27 mouse cellular contexts compared by ENCODE assay signal in the genomic region with DNA sequence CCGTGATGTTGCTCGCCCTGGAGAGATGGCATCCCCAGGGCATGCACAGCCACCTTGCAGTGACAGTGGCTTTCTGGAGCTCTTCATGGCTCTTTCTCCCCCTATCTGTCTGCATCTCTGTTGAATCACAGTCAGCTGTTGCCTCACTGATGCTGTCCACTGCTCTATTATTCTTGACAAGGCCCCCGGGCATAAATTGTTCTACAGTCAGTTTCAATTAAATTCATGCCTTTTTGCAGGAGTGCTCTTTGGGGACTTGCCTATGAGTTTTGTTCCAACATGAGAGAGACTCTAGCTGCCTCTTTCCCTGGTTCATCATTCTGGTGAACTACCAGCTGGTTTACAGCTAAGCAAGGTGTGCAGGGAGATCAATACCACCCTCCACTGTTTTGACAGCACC.
DNase-seq lines count a peak whose midpoint lies in the region; ATAC-seq and TF ChIP-seq lines count a peak whose summit lies in the region.
"Had no signal": no experiment of that assay in that cellular context is flagged by ENCODE, and none has a peak within 500 bp of the region (broad histone marks: within the 10 kb centered on the region; RNA-seq: fewer than 3 reads in every experiment).

No protein-coding gene starts in this region.

- 0 out of 2 replicates have a peak, but pooled peaks have one; percentile 24 for ATAC-seq in hindbrain, postnatal 0 days
- no peak for ATAC-seq in hindbrain, embryonic 16.5 days
- ATAC-seq in midbrain, postnatal 0 days (ENCODE audit: low FRiP score) = no peak
- ATAC-seq: activated CD4-positive, CD25-positive, alpha-beta regulatory T cell, adult 4 months; forebrain, embryonic 13.5 days; forebrain, embryonic 16.5 days had no signal

- no peak for TF ChIP-seq CTCF in hindbrain, postnatal 0 days (IDR thresholded peaks at IDR 0.05; ENCODE audit: low read depth)
- TF ChIP-seq CTCF in midbrain, postnatal 0 days (IDR thresholded peaks at IDR 0.05) = no peak
- TF ChIP-seq CTCF in kidney, adult 2 months (conservative IDR thresholded peaks at IDR 0.05; ENCODE audit: insufficient read depth, insufficient read length, low read depth, low read length) = no peak

- H3K36me3 ChIP-seq in hindbrain, postnatal 0 days (ENCODE audit: insufficient read depth, low read length) = no peaks in the 10 kb centered on the region
- H3K36me3 ChIP-seq in hindbrain, embryonic 16.5 days (ENCODE audit: control insufficient read depth, insufficient read depth, low read length) = no peaks in the 10 kb centered on the region
- no peaks in the 10 kb centered on the region for H3K36me3 ChIP-seq in midbrain, postnatal 0 days (ENCODE audit: insufficient read depth, low read length)
- no peaks in the 10 kb centered on the region for H3K36me3 ChIP-seq in midbrain, embryonic 10.5 days
- no peaks in the 10 kb centered on the region for H3K36me3 ChIP-seq in kidney, adult 2 months (ENCODE audit: control insufficient read depth, insufficient read depth, low read length)
- H3K36me3 ChIP-seq: forebrain, embryonic 10.5 days; G1E; heart, embryonic 10.5 days; heart, embryonic 13.5 days had no signal

- no peak for TF ChIP-seq POLR2A in kidney, adult 2 months (IDR thresholded peaks at IDR 0.05; ENCODE audit: low read depth, low read length)

- no peak overlapping the region for H3K9ac ChIP-seq in hindbrain, postnatal 0 days (replicated peaks; ENCODE audit: low read length)
- no peak overlapping the region for H3K9ac ChIP-seq in hindbrain, embryonic 16.5 days (ENCODE audit: low read depth, low read length)
- no peak overlapping the region for H3K9ac ChIP-seq in midbrain, postnatal 0 days (replicated peaks; ENCODE audit: low read length, poor library complexity, severe bottlenecking)
- H3K9ac ChIP-seq: forebrain, embryonic 13.5 days; heart, embryonic 13.5 days; hindbrain, embryonic 14.5 days had no signal

- H3K4me3 ChIP-seq in hindbrain, postnatal 0 days (ENCODE audit: low read length) = no peak overlapping the region
- no peak overlapping the region for H3K4me3 ChIP-seq in hindbrain, embryonic 16.5 days (ENCODE audit: low read length)
- H3K4me3 ChIP-seq in midbrain, postnatal 0 days (ENCODE audit: low read depth, low read length) = no peak overlapping the region
- no peak overlapping the region for H3K4me3 ChIP-seq in midbrain, embryonic 10.5 days
- no peak overlapping the region for H3K4me3 ChIP-seq in kidney, adult 2 months (ENCODE audit: insufficient read depth, low read depth, low read length)
- H3K4me3 ChIP-seq: forebrain, embryonic 10.5 days; forebrain, embryonic 13.5 days; gastrocnemius, adult 2 months; heart, embryonic 10.5 days; heart, embryonic 13.5 days had no signal

- no peaks in the 10 kb centered on the region for H3K9me3 ChIP-seq in hindbrain, postnatal 0 days (ENCODE audit: low read length)
- H3K9me3 ChIP-seq in hindbrain, embryonic 16.5 days (ENCODE audit: control insufficient read depth, low read length) = no peaks in the 10 kb centered on the region
- no peaks in the 10 kb centered on the region for H3K9me3 ChIP-seq in midbrain, postnatal 0 days (ENCODE audit: low read length)
- H3K9me3 ChIP-seq in midbrain, embryonic 10.5 days (replicated peaks) = no peaks in the 10 kb centered on the region
- H3K9me3 ChIP-seq: forebrain, embryonic 10.5 days; forebrain, embryonic 13.5 days; G1E; heart, embryonic 10.5 days; heart, embryonic 13.5 days had no signal

- no peaks in the 10 kb centered on the region for H3K27me3 ChIP-seq in hindbrain, postnatal 0 days (ENCODE audit: insufficient read depth, low read length)
- H3K27me3 ChIP-seq in hindbrain, embryonic 16.5 days (replicated peaks; ENCODE audit: control insufficient read depth, insufficient read depth, low read length) = no peaks in the 10 kb centered on the region
- no peaks in the 10 kb centered on the region for H3K27me3 ChIP-seq in midbrain, postnatal 0 days (ENCODE audit: insufficient read depth, low read length)
- no peaks in the 10 kb centered on the region for H3K27me3 ChIP-seq in midbrain, embryonic 10.5 days (ENCODE audit: low read depth, poor library complexity, severe bottlenecking)
- H3K27me3 ChIP-seq in kidney, adult 2 months (replicated peaks; ENCODE audit: control insufficient read depth, insufficient read depth, low read length) = no peaks in the 10 kb centered on the region
- H3K27me3 ChIP-seq: forebrain, embryonic 13.5 days; heart, embryonic 13.5 days had no signal

- 59% methylated on average over 3 of the region's 3 CpGs for WGBS in hindbrain, postnatal 0 days
- 70% methylated on average over 3 of the region's 3 CpGs for WGBS in hindbrain, embryonic 16.5 days
- 51% methylated on average over 3 of the region's 3 CpGs for WGBS in midbrain, postnatal 0 days
- 78% methylated on average over 3 of the region's 3 CpGs for WGBS in midbrain, embryonic 10.5 days
- WGBS in kidney, adult 2 months = 59% methylated on average over 3 of the region's 3 CpGs

- no peak overlapping the region for H3K4me2 ChIP-seq in hindbrain, postnatal 0 days (ENCODE audit: low read depth, low read length)
- H3K4me2 ChIP-seq in hindbrain, embryonic 16.5 days (ENCODE audit: low read length) = no peak overlapping the region
- no peak overlapping the region for H3K4me2 ChIP-seq in midbrain, postnatal 0 days (ENCODE audit: low read depth, low read length, poor library complexity, severe bottlenecking)
- H3K4me2 ChIP-seq: forebrain, embryonic 13.5 days; heart, embryonic 13.5 days; hindbrain, embryonic 14.5 days had no signal

- H3K27ac ChIP-seq in hindbrain, postnatal 0 days = no peak overlapping the region
- no peak overlapping the region for H3K27ac ChIP-seq in hindbrain, embryonic 16.5 days (ENCODE audit: low read depth, low read length)
- no peak overlapping the region for H3K27ac ChIP-seq in midbrain, postnatal 0 days (ENCODE audit: low read depth, low read length)
- H3K27ac ChIP-seq in midbrain, embryonic 10.5 days (replicated peaks) = no peak overlapping the region
- no peak overlapping the region for H3K27ac ChIP-seq in kidney, adult 2 months (ENCODE audit: insufficient read depth, low read depth, low read length)
- H3K27ac ChIP-seq: forebrain, embryonic 10.5 days; forebrain, embryonic 13.5 days; gastrocnemius, adult 2 months; heart, embryonic 10.5 days; heart, embryonic 13.5 days; hindbrain, embryonic 14.5 days had no signal

- no peak for DNase-seq in hindbrain, postnatal 0 days (ENCODE audit: low spot score)
- peak; percentile 28 for DNase-seq in midbrain, postnatal 0 days (ENCODE audit: low spot score)
- DNase-seq in midbrain, embryonic 10.5 days (ENCODE audit: low spot score) = no peak
- peak; percentile 23 for DNase-seq in retina, adult 2 months (ENCODE audit: low read depth, low spot score)
- peak; percentile 24 for DNase-seq in retina, postnatal 7 days (ENCODE audit: low read depth, low spot score)
- no peak for DNase-seq in thymus, adult 18-20 months
- DNase-seq in kidney, adult 2 months = no peak
- DNase-seq: adrenal gland, adult 8-10 months; adrenal gland, postnatal 25 days; B cell, adult 2 months; cerebellum, adult 18-20 months; cerebellum, adult 9-10 months; cerebellum, postnatal 14 days; gastrocnemius, adult 2 months; gastrocnemius, postnatal 14 days; heart, adult 18-20 months; heart, postnatal 14 days; heart, postnatal 4 days had no signal

- no peaks in the 10 kb centered on the region for H3K4me1 ChIP-seq in hindbrain, postnatal 0 days (ENCODE audit: insufficient read depth, low read length)
- H3K4me1 ChIP-seq in hindbrain, embryonic 16.5 days (ENCODE audit: control insufficient read depth, insufficient read depth, low read depth, low read length) = no peaks in the 10 kb centered on the region
- no peaks in the 10 kb centered on the region for H3K4me1 ChIP-seq in midbrain, postnatal 0 days (ENCODE audit: insufficient read depth, low read length)
- H3K4me1 ChIP-seq in midbrain, embryonic 10.5 days = no peaks in the 10 kb centered on the region
- no peaks in the 10 kb centered on the region for H3K4me1 ChIP-seq in kidney, adult 2 months (ENCODE audit: control insufficient read depth, insufficient read depth, low read length)
- H3K4me1 ChIP-seq: forebrain, embryonic 13.5 days; heart, embryonic 10.5 days; heart, embryonic 13.5 days had no signal

Comparison
In these comparisons a context has a peak if more than half of its experiments do, and no peak if none do; other contexts are left out.
1. DNase-seq: peak in midbrain, postnatal 0 days (single experiment), retina, adult 2 months (single experiment) and retina, postnatal 7 days (single experiment); none in hindbrain, postnatal 0 days (single experiment), midbrain, embryonic 10.5 days (single experiment), thymus, adult 18-20 months (0 of 2) and kidney, adult 2 months (single experiment).